Mouse (Mus musculus): ENCODE measurements around the gene Mchr1.

DNA sequence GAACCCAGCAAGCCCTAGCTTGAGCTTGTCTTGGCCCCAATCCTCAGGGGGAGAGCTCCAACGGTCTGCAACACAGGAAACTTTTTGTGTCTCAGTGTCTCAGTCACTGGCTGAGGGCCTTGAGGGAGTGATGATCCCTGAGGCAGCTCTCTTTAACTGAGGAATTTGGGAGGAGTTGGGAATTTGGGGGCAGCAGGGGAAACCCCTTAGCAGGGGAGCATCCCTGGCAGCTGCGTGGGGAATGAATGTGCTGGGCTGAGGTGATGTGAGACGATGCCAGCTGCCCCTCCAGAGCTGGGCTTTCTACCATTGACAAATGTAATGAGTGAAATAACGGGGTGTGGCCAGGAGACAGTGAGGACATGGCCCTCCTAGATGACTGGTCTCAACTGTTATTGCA lies 39.9 kb upstream of the Mchr1 start:
- TF ChIP-seq CTCF (IDR thresholded peaks at IDR 0.05) (no peak), EP300 (IDR thresholded peaks at IDR 0.05; ENCODE audit: insufficient read depth, low read depth, low read length) (no peak)

Data from heart, adult 2 months (tissue).